Mouse (Mus musculus) hindbrain, embryonic 15.5 days (tissue): ENCODE measurements around the gene Kxd1. TPM values are rescaled to one million over a fixed set of nuclear protein-coding genes. Genes with fewer than 3 reads are reported as not detected.

Source experiments
- ATAC-seq: fragments of 200-750 bp; cut with Nextera tagmentation; 2 replicates; pipeline ENCODE4 v1.8.0; 2017; ENCODE audit warnings: low read depth, moderate number of reproducible peaks, moderate TSS enrichment; ENCODE audit not compliant: low FRiP score
- H3K27ac ChIP-seq: fragments of 300-500 bp; sonication (generic); replicated peaks from 2 replicates; pipeline ENCODE4 v1.5.1; 2015; ENCODE audit warnings: mild to moderate bottlenecking, inconsistent platforms
- H3K27me3 ChIP-seq: fragments of 300-500 bp; sonication (generic); 2 replicates; pipeline ENCODE4 v1.6.1; 2015; ENCODE audit warnings: control low read depth, inconsistent platforms
- H3K36me3 ChIP-seq: fragments of 300-500 bp; sonication (generic); 2 replicates; pipeline ENCODE4 v1.6.1; 2015; ENCODE audit warnings: control low read depth, inconsistent platforms
- H3K4me1 ChIP-seq: fragments of 300-500 bp; sonication (generic); replicated peaks from 2 replicates; pipeline ENCODE4 v1.6.1; 2015; ENCODE audit warnings: control low read depth, inconsistent platforms
- H3K4me2 ChIP-seq: fragments of 300-500 bp; sonication (generic); 2 replicates; pipeline ENCODE4 v1.6.1; 2015; ENCODE audit warnings: moderate library complexity, mild to moderate bottlenecking, inconsistent platforms
- H3K4me3 ChIP-seq: fragments of 300-500 bp; sonication (generic); 2 replicates; pipeline ENCODE4 v1.5.1; 2015; ENCODE audit warnings: mild to moderate bottlenecking, inconsistent platforms
- H3K9ac ChIP-seq: fragments of 300-500 bp; sonication (generic); 2 replicates; pipeline ENCODE4 v1.6.1; 2015; ENCODE audit warnings: inconsistent platforms
- H3K9me3 ChIP-seq: fragments of 300-500 bp; sonication (generic); 2 replicates; pipeline ENCODE4 v1.6.1; 2016; ENCODE audit warnings: control low read depth, inconsistent platforms
- WGBS: fragments of 180-500 bp; shearing (Covaris S2); methylation state at CpG from one replicate; pipeline ENCODE4 v1.1.7; 2015; 5-methylcytosine and 5-hydroxymethylcytosine counted together
- polyA plus RNA-seq: library from polyadenylated mRNA; unstranded; fragments of >200 nt; fragmentation: Nextera tagmentation; extraction: Ambion mirVana; gene quantifications from 2 replicates; pipeline ENCODE4 v1.2.1, GENCODE M21; 2015

Gene Kxd1
- polyA plus RNA-seq, 1 experiment from 2014 or later: 48.5 TPM

GRCm38 (mm10) chr8:70458462-70458861 lies 69.3 kb downstream of the Kxd1 start:
- Histone ChIP-seq H3K4me1 (0 out of 2 replicates have a peak, but pooled peaks cover 3% of the 10 kb centered on the region), H3K9me3 (no peaks in the 10 kb centered on the region), H3K36me3 (no peaks in the 10 kb centered on the region), H3K27me3 (no peaks in the 10 kb centered on the region), H3K4me2 (no peak overlapping the region), H3K4me3 (no peak overlapping the region), H3K9ac (no peak overlapping the region), H3K27ac (no peak overlapping the region)
- ATAC-seq: no peak
- 88% methylated on average over 3 of the region's 3 CpGs for WGBS

Other genes with a start within 250 kb of the Kxd1 start
- 30.8 and 36.5 TPM in 2 replicates for gene Homer3, start 245.1 kb downstream of the Kxd1 start, polyA plus RNA-seq
- gene Ddx49, start 225.5 kb downstream of the Kxd1 start, polyA plus RNA-seq: 44.2 and 46.3 TPM in 2 replicates
- 291 and 295 TPM in 2 replicates for gene Cope, start 225.4 kb downstream of the Kxd1 start, polyA plus RNA-seq
- gene Cers1, start 212.2 kb downstream of the Kxd1 start, polyA plus RNA-seq: 37.8 and 43.2 TPM in 2 replicates
- gene Gdf1, start 198.1 kb downstream of the Kxd1 start, polyA plus RNA-seq: 2.8 and 7.8 TPM in 2 replicates
- gene Upf1, start 174.7 kb downstream of the Kxd1 start, polyA plus RNA-seq: 14.5 and 15.1 TPM in 2 replicates
- 0.27 and 0.47 TPM in 2 replicates for gene Comp, start 154.4 kb downstream of the Kxd1 start, polyA plus RNA-seq
- 46.1 and 57.4 TPM in 2 replicates for gene Crtc1, start 88.4 kb downstream of the Kxd1 start, polyA plus RNA-seq
- gene Klhl26, start 51.0 kb downstream of the Kxd1 start, polyA plus RNA-seq: 29.5 and 33.6 TPM in 2 replicates
- 133 and 145 TPM in 2 replicates for gene Tmem59l, start 40.6 kb downstream of the Kxd1 start, polyA plus RNA-seq
- gene Crlf1, start 34.8 kb downstream of the Kxd1 start, polyA plus RNA-seq: 7.0 and 8.6 TPM in 2 replicates
- 161 and 177 TPM in 2 replicates for gene Rex1bd, start 21.2 kb downstream of the Kxd1 start, polyA plus RNA-seq
- gene Uba52, start 17.2 kb downstream of the Kxd1 start, polyA plus RNA-seq: 652 and 684 TPM in 2 replicates
- 393 and 420 TPM in 2 replicates for gene Fkbp8, start 232 bp downstream of the Kxd1 start, polyA plus RNA-seq
- gene Ell, start 11.5 kb upstream of the Kxd1 start, polyA plus RNA-seq: 15.1 and 20.9 TPM in 2 replicates
- gene Isyna1, start 66.4 kb upstream of the Kxd1 start, polyA plus RNA-seq: 146 and 152 TPM in 2 replicates
- 150 and 172 TPM in 2 replicates for gene Ssbp4, start 80.9 kb upstream of the Kxd1 start, polyA plus RNA-seq
- gene Lrrc25, start 88.2 kb upstream of the Kxd1 start, polyA plus RNA-seq: 1.1 and 2.2 TPM in 2 replicates
- gene Gdf15, start 104.5 kb upstream of the Kxd1 start, polyA plus RNA-seq: 0.25 and 0.30 TPM in 2 replicates
- 76.5 and 77.8 TPM in 2 replicates for gene Pgpep1, start 132.4 kb upstream of the Kxd1 start, polyA plus RNA-seq
- gene Lsm4, start 145.3 kb upstream of the Kxd1 start, polyA plus RNA-seq: 192 and 193 TPM in 2 replicates
- 98.4 and 105 TPM in 2 replicates for gene Jund, start 171.0 kb upstream of the Kxd1 start, polyA plus RNA-seq
- gene Iqcn, start 175.5 kb upstream of the Kxd1 start, polyA plus RNA-seq: 0.09 TPM in 2 replicates
- not detected in 2 replicates for gene Gm3336, start 190.6 kb upstream of the Kxd1 start, polyA plus RNA-seq
- 0.21 and 0.35 TPM in 2 replicates for gene Pde4c, start 195.8 kb upstream of the Kxd1 start, polyA plus RNA-seq
- 503 and 561 TPM in 2 replicates for gene Rab3a, start 226.7 kb upstream of the Kxd1 start, polyA plus RNA-seq
- 40.4 and 44.9 TPM in 2 replicates for gene Mpv17l2, start 233.0 kb upstream of the Kxd1 start, polyA plus RNA-seq
- gene Pik3r2, start 248.8 kb upstream of the Kxd1 start, polyA plus RNA-seq: 104 and 113 TPM in 2 replicates